Mouse (Mus musculus) 3134 (cell line): ENCODE measurements around the gene Ehd2.

Experiments used
- DNase-seq: peaks from one replicate; pipeline ENCODE4 v3.0.0-alpha.2; 2011; ENCODE audit warnings: low spot score; ENCODE audit not compliant: insufficient read length; ENCODE audit errors: extremely low read depth

The Ehd2 gene

DNA sequence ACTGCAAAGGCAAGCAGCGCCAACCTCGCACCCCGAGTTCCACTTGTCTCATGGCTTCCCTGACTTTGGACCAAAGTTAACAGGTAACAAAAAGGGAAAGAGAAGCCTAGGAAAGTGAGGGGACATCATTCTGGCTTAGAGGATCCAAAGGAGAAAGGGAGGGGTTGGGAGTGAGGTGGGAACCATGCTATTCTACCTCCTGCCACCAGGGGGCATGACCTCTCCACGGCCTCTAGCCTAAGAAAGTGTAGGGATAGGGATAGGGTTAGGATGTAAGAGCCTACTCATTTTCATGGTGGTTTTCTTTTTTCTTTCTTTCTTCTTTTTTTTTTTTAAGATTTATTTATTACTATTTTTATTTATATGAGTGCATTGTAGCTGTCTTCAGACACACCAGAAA lies 8.5 kb upstream of the Ehd2 start:
- no peak for DNase-seq

GRCm38 (mm10) chr7:15975451-15975850 lies 8.1 kb upstream of the Ehd2 start:
- DNase-seq: no peak

GRCm38 (mm10) chr7:15974712-15975111 lies 7.3 kb upstream of the Ehd2 start:
- DNase-seq: no peak

- no peak for DNase-seq
Measured at GRCm38 (mm10) chr7:15972247-15972646, 4.9 kb upstream of the Ehd2 start.

GRCm38 (mm10) chr7:15969674-15970073 lies 2.3 kb upstream of the Ehd2 start:
- no peak for DNase-seq

- DNase-seq: no peak
Measured at GRCm38 (mm10) chr7:15968322-15968721, 955 bp upstream of the Ehd2 start.

DNA sequence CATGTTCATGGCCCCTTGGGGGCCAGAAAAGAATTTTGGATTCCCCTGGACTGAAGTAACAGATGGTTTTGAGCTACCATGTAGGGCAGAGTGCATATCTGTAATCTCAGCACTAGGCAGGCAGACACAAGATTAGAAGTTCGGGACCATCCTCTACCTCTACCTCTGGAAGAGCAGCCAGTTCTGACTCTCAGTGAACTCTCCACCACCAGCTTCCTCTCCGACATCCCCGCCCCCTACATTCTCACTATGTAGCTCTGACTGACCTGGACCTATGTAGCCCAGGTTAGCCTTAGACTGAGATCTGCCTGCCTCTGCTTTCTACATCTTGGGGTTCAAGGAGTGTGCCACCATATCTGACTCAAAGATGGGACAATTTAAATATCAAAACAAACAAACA lies 878 bp downstream of the Ehd2 start:
- no peak for DNase-seq

GRCm38 (mm10) chr7:15963798-15964652 lies 3.3 kb downstream of the Ehd2 start:
- no peak for DNase-seq

DNA sequence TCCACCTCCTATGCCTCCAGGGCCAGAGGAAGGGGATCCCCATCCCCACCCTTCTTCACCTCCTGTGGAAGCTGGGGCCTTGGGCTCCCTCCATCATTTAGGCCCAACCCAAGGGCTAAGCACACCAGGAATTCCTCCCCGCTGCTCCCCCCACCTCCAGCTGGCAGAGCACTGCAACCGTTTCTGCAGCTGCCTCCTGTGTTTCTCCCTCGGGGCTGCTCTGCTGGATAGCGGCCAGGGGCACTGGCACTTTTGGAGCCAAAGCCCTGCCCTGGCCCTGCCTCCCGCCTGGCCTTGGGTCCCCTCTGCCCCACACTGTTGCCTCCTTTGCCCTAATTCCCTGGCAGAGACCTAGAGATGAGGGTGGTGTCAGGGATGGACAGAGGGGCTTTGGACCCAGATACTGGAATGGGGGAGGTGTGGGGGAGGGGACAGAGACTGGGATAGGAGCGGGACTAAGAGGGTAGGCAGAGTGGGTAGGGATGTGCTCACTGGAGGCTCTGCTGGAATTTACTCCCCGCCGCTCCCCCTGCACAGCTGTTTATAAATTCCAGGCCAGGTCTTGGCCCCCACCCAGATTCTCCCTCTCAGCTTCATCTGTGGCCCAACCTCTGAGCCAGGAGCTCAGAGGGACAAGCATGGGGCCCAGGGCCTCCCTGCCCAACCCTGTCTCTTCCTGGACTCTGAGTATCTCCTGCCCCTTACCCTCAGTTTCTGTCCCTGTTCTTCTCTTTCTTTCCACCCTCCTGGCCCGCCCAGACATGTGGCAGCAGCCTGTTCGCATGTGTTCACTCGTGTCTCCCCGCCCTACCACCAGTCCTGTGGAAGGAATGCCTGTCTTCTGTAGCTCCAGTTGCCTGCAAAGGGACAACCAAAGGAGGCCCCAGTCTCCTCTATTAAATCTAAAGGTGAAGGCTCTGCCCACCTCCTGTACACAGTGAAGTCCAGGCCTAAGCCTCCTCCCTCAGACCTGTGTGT lies 4.8 kb downstream of the Ehd2 start:
- DNase-seq: peak; percentile 94

- DNase-seq: no peak
Measured at GRCm38 (mm10) chr7:15961798-15962197, 5.6 kb downstream of the Ehd2 start.

- no peak for DNase-seq
Measured at GRCm38 (mm10) chr7:15961239-15961638, 6.1 kb downstream of the Ehd2 start.

- DNase-seq: peak; percentile 77
Measured at GRCm38 (mm10) chr7:15960691-15961090, 6.7 kb downstream of the Ehd2 start.

GRCm38 (mm10) chr7:15956143-15956542 lies 11.2 kb downstream of the Ehd2 start:
- no peak for DNase-seq

DNA sequence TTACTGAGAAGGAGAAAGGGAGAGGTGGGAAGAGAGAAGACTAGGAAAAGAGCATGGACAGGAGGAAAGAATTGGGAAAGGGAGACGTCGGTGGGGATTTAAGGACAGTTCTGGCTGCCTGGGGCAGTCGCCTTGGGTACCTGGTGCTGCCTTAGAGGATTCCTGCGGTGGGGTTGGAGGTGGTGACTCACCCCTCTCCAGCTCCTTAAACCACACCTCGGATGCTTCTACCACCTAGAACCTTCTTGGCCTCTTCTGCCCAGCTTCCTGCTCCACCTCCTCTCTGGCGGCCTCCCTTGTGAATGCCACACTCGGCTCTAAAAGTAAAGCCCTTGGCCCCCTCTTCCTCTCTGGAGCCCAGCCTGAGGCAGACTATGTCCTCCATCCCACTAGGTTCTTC lies 11.9 kb downstream of the Ehd2 start:
- no peak for DNase-seq

DNA sequence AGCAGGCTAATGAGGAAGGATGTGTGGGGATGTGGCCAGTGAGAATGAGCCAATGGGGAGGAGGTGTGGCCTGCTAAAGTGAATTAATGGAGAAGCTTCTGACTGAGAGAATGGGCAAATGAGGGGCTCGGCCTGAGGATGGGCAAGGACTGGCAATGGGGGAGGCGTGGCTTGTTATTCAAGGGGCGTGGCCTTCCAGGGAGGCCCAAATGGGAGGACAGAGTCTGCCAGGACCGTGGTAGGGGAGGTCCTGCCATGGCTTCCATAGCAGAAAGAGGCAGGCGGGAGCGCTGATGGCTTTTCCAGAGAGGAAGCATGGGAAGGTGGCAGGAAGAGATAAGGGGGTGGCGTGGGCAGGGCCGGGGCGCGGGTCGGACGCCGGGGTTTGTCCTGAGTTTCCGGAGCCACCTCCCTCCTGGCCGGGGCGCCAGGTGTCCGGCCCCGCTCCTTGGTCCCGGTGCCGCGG lies 12.4 kb downstream of the Ehd2 start:
- DNase-seq: no peak

DNA sequence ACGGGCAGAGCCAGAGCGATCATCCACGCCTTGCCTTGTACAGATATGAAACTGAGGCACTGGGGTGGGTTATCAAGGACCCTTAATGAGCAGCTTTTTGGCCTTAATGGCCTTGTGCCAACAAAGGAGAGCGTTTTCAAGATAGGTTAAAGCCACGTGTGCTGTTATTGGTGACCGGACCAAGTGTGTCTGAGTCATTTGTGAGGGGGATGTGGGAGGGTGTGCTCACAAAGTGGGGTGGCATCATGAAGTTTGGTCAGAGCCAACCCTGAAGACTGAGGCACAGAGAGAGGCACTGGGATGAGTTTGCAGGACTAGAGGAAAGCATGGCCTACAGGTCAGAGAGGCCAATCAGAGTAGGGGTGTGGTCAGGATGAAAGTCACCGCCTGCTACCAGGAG lies 12.9 kb downstream of the Ehd2 start:
- no peak for DNase-seq

- no peak for DNase-seq
Measured at GRCm38 (mm10) chr7:15953307-15954074, 13.9 kb downstream of the Ehd2 start.

GRCm38 (mm10) chr7:15952416-15952815 lies 15.0 kb downstream of the Ehd2 start:
- DNase-seq: no peak

GRCm38 (mm10) chr7:15950008-15950407 lies 17.4 kb downstream of the Ehd2 start:
- no peak for DNase-seq

- peak; percentile 60 for DNase-seq
Measured at GRCm38 (mm10) chr7:15949216-15949790, 18.1 kb downstream of the Ehd2 start.
